Mouse (Mus musculus) liver, postnatal 0 days (tissue): ENCODE measurements around the gene Smap2. TPM values are rescaled to one million over a fixed set of nuclear protein-coding genes. Genes with fewer than 3 reads are reported as not detected.
A peak's percentile ranks its signal among the peaks of the same experiment; 100 is the strongest.

Source experiments
- ATAC-seq: fragments of 200-750 bp; cut with Nextera tagmentation; 2 replicates; pipeline ENCODE4 v1.8.0; 2017; ENCODE audit warnings: mild to moderate bottlenecking, moderate library complexity
- DNase-seq: peaks from one replicate; pipeline ENCODE4 v3.0.0-alpha.2; 2016
- H3K27ac ChIP-seq: fragments of 300-500 bp; sonication (generic); 2 replicates; pipeline ENCODE4 v1.5.1; 2014; ENCODE audit warnings: antibody characterized with exemption, moderate library complexity, mild to moderate bottlenecking, low read depth
- H3K27me3 ChIP-seq: fragments of 300-500 bp; sonication (generic); 2 replicates; pipeline ENCODE4 v1.6.1; 2014; ENCODE audit warnings: low read length, control low read depth, mixed read lengths; ENCODE audit not compliant: insufficient read depth
- H3K36me3 ChIP-seq: fragments of 300-500 bp; sonication (generic); replicated peaks from 2 replicates; pipeline ENCODE4 v1.6.1; 2014; ENCODE audit warnings: mild to moderate bottlenecking, control low read depth, low read length, moderate library complexity, mixed read lengths; ENCODE audit not compliant: insufficient read depth
- H3K4me1 ChIP-seq: fragments of 300-500 bp; sonication (generic); 2 replicates; pipeline ENCODE4 v1.6.1; 2014; ENCODE audit warnings: antibody characterized with exemption, mild to moderate bottlenecking, control low read depth; ENCODE audit not compliant: insufficient read depth
- H3K4me2 ChIP-seq: fragments of 300-500 bp; sonication (generic); 2 replicates; pipeline ENCODE4 v1.6.1; 2014; ENCODE audit warnings: low read depth, mild to moderate bottlenecking, low read length, moderate library complexity, mixed read lengths
- H3K4me3 ChIP-seq: fragments of 300-500 bp; sonication (generic); 2 replicates; pipeline ENCODE4 v1.5.1; 2014; ENCODE audit warnings: low read depth, low read length
- H3K9ac ChIP-seq: fragments of 300-500 bp; sonication (generic); replicated peaks from 2 replicates; pipeline ENCODE4 v1.6.1; 2014; ENCODE audit warnings: mild to moderate bottlenecking, moderate library complexity
- H3K9me3 ChIP-seq: fragments of 300-500 bp; sonication (generic); 2 replicates; pipeline ENCODE4 v1.6.1; 2016; ENCODE audit warnings: mild to moderate bottlenecking, control low read depth, low read length, mixed read lengths
- CTCF ChIP-seq: sonication (generic); IDR thresholded peaks from 2 replicates; pipeline ENCODE4 v1.5.1; 2016; ENCODE audit warnings: antibody characterized with exemption, low read depth
- EP300 ChIP-seq: IDR thresholded peaks from 2 replicates; pipeline ENCODE4 v1.6.1; 2016; ENCODE audit warnings: antibody characterized with exemption, low read depth, mild to moderate bottlenecking
- WGBS: fragments of 180-500 bp; shearing (Covaris S2); extraction: QIAGEN DNeasy Blood & Tissue Kit; methylation state at CpG from one replicate; pipeline ENCODE4 v1.1.7; 2014; ENCODE audit not compliant: insufficient replicate concordance; 5-methylcytosine and 5-hydroxymethylcytosine counted together
- microRNA-seq: library from miRNA; unstranded; fragments of <30 nt; microRNA quantifications from one replicate; pipeline ENCODE4, GENCODE M21; 2016
- polyA plus RNA-seq: library from polyadenylated mRNA; unstranded; fragments of >200 nt; fragmentation: Nextera tagmentation; extraction: Ambion mirVana; gene quantifications from 2 replicates; pipeline ENCODE4 v1.2.1, GENCODE M21; 2015

The Smap2 gene
- polyA plus RNA-seq, 1 experiment from 2014 or later: 14.9 TPM

- no peaks in the 10 kb centered on the region for H3K27me3 ChIP-seq
- H3K9me3 ChIP-seq: no peaks in the 10 kb centered on the region
- 89% methylated on average over 18 of the region's 18 CpGs for WGBS
- no peak overlapping the region for H3K4me2 ChIP-seq
- no peak for DNase-seq
- H3K4me3 ChIP-seq: no peak overlapping the region
- TF ChIP-seq CTCF: no peak
- no peak for TF ChIP-seq EP300
- H3K36me3 ChIP-seq: 0 out of 2 replicates have a peak, but pooled peaks cover 4% of the 10 kb centered on the region
- no peaks in the 10 kb centered on the region; the same call in 1 of the 2 replicates for H3K4me1 ChIP-seq
- H3K9ac ChIP-seq: no peak overlapping the region
- ATAC-seq: no peak
- H3K27ac ChIP-seq: no peak overlapping the region
Measured at GRCm38 (mm10) chr4:120930736-120931135, 86.3 kb downstream of the Smap2 start.

- TF ChIP-seq EP300 (no peak), CTCF (peak; percentile 24; the same call in 1 of the 2 replicates)
- H3K4me3 ChIP-seq: no peak overlapping the region
- H3K9me3 ChIP-seq: no peaks in the 10 kb centered on the region
- no peak overlapping the region for H3K27ac ChIP-seq
- H3K4me2 ChIP-seq: no peak overlapping the region
- H3K27me3 ChIP-seq: no peaks in the 10 kb centered on the region
- DNase-seq (no peak), ATAC-seq (no peak)
- H3K9ac ChIP-seq: no peak overlapping the region
- 0 out of 2 replicates have a peak, but pooled peaks cover 4% of the 10 kb centered on the region for H3K36me3 ChIP-seq
- peaks cover 8% of the 10 kb centered on the region; the same call in 1 of the 2 replicates for H3K4me1 ChIP-seq
- WGBS: 82% methylated on average over 3 of the region's 3 CpGs
Measured at GRCm38 (mm10) chr4:120928686-120929085, 88.4 kb downstream of the Smap2 start.

GRCm38 (mm10) chr4:120925386-120925785 lies 91.7 kb downstream of the Smap2 start:
- Histone ChIP-seq H3K27ac (peak overlapping the region; percentile 94), H3K4me3 (peak overlapping the region; percentile 74), H3K9me3 (no peaks in the 10 kb centered on the region), H3K27me3 (no peaks in the 10 kb centered on the region), H3K36me3 (peaks cover 11% of the 10 kb centered on the region), H3K4me1 (peaks cover 8% of the 10 kb centered on the region; the same call in 1 of the 2 replicates), H3K4me2 (peak overlapping the region; percentile 85), H3K9ac (peak overlapping the region; percentile 73)
- DNase-seq (no peak), ATAC-seq (peak; percentile 75)
- WGBS: 16% methylated on average over 3 of the region's 3 CpGs
- TF ChIP-seq CTCF: peak; percentile 58
- TF ChIP-seq EP300: no peak

GRCm38 (mm10) chr4:120924554-120925299 lies 92.3 kb downstream of the Smap2 start, which contains the start of gene Exo5:
Gene Exo5, minus strand, starts transcription at chr4:120925017.
- peak within 1 kb of the TSS; percentile 94 for H3K27ac ChIP-seq
- peaks cover 8% of the 10 kb centered on the region; the same call in 1 of the 2 replicates for H3K4me1 ChIP-seq
- ATAC-seq: peak; percentile 100
- peak; percentile 82; the same call in 1 of the 2 replicates for TF ChIP-seq EP300
- no peak for TF ChIP-seq CTCF
- peak within 1 kb of the TSS; percentile 73 for H3K9ac ChIP-seq
- peak within 1 kb of the TSS; percentile 85 for H3K4me2 ChIP-seq
- WGBS: under 1% methylated on average over 33 of the region's 33 CpGs
- H3K27me3 ChIP-seq: no peaks in the 10 kb centered on the region
- peaks cover 11% of the 10 kb centered on the region for H3K36me3 ChIP-seq
- peak within 1 kb of the TSS; percentile 74 for H3K4me3 ChIP-seq
- no peaks in the 10 kb centered on the region for H3K9me3 ChIP-seq
- peak; percentile 93 for DNase-seq

- H3K4me3 ChIP-seq: no peak overlapping the region
- peaks cover 11% of the 10 kb centered on the region for H3K36me3 ChIP-seq
- TF ChIP-seq EP300 (no peak), CTCF (no peak)
- H3K4me2 ChIP-seq: no peak overlapping the region
- DNase-seq: no peak
- peaks cover 8% of the 10 kb centered on the region; the same call in 1 of the 2 replicates for H3K4me1 ChIP-seq
- no peaks in the 10 kb centered on the region for H3K9me3 ChIP-seq
- no peak for ATAC-seq
- WGBS: 85% methylated on average over 8 of the region's 8 CpGs
- H3K9ac ChIP-seq: no peak overlapping the region
- H3K27ac ChIP-seq: no peak overlapping the region
- H3K27me3 ChIP-seq: no peaks in the 10 kb centered on the region
Measured at GRCm38 (mm10) chr4:120921461-120921860, 95.6 kb downstream of the Smap2 start.

Small RNAs within 50 kb of the gene (microRNA-seq; reads per million reads assigned to microRNA genes)
- not detected for gene Mir7015

Other genes starting within 250 kb of the Smap2 start
- gene Nfyc, start 185.7 kb downstream of the Smap2 start, polyA plus RNA-seq: 30.4 and 32.0 TPM in 2 replicates
- gene Rims3, start 162.4 kb downstream of the Smap2 start, polyA plus RNA-seq: 0.26 and 0.31 TPM in 2 replicates
- 3.7 TPM in 2 replicates for gene Exo5, start 92.2 kb downstream of the Smap2 start, polyA plus RNA-seq
- 1.7 and 1.8 TPM in 2 replicates for gene Zfp69, start 65.5 kb downstream of the Smap2 start, polyA plus RNA-seq
- 0.34 and 0.44 TPM in 2 replicates for gene Col9a2, start 22.1 kb upstream of the Smap2 start, polyA plus RNA-seq
- gene Zmpste24, start 81.0 kb upstream of the Smap2 start, polyA plus RNA-seq: 15.5 and 16.5 TPM in 2 replicates
- gene Tmco2, start 92.0 kb upstream of the Smap2 start, polyA plus RNA-seq: not detected in 2 replicates
- 4.0 and 5.1 TPM in 2 replicates for gene Rlf, start 197.8 kb upstream of the Smap2 start, polyA plus RNA-seq